Mouse (Mus musculus) midbrain, postnatal 0 days (tissue): ENCODE measurements around the gene Pmel. TPM values are rescaled to one million over a fixed set of nuclear protein-coding genes. Genes with fewer than 3 reads are reported as not detected.

ENCODE experiments used
- ATAC-seq: fragments of 200-750 bp; cut with Nextera tagmentation; 2 replicates; pipeline ENCODE4 v1.8.0; 2017; ENCODE audit warnings: moderate number of reproducible peaks, mild to moderate bottlenecking, moderate TSS enrichment, moderate library complexity; ENCODE audit not compliant: low FRiP score
- DNase-seq: peaks from one replicate; pipeline ENCODE4 v3.0.0-alpha.2; 2015; ENCODE audit warnings: low spot score
- H3K27ac ChIP-seq: fragments of 300-500 bp; sonication (generic); 2 replicates; pipeline ENCODE4 v1.5.1; 2014; ENCODE audit warnings: low read depth, mild to moderate bottlenecking, low read length, mixed read lengths
- H3K27me3 ChIP-seq: fragments of 300-500 bp; sonication (generic); 2 replicates; pipeline ENCODE4 v1.6.1; 2014; ENCODE audit warnings: low read length, control low read depth, mixed read lengths; ENCODE audit not compliant: insufficient read depth
- H3K36me3 ChIP-seq: fragments of 300-500 bp; sonication (generic); 2 replicates; pipeline ENCODE4 v1.6.1; 2014; ENCODE audit warnings: low read length, control low read depth, mixed read lengths; ENCODE audit not compliant: insufficient read depth
- H3K4me1 ChIP-seq: fragments of 300-500 bp; sonication (generic); 2 replicates; pipeline ENCODE4 v1.6.1; 2014; ENCODE audit warnings: mild to moderate bottlenecking, control low read depth, antibody characterized with exemption, low read length, mixed read lengths; ENCODE audit not compliant: insufficient read depth
- H3K4me2 ChIP-seq: fragments of 300-500 bp; sonication (generic); 2 replicates; pipeline ENCODE4 v1.6.1; 2014; ENCODE audit warnings: low read depth, mild to moderate bottlenecking, low read length, mixed read lengths; ENCODE audit not compliant: poor library complexity, severe bottlenecking
- H3K4me3 ChIP-seq: fragments of 300-500 bp; sonication (generic); 2 replicates; pipeline ENCODE4 v1.5.1; 2014; ENCODE audit warnings: low read depth, mild to moderate bottlenecking, low read length, moderate library complexity
- H3K9ac ChIP-seq: fragments of 300-500 bp; sonication (generic); replicated peaks from 2 replicates; pipeline ENCODE4 v1.6.1; 2014; ENCODE audit warnings: mild to moderate bottlenecking, low read length, moderate library complexity, mixed read lengths; ENCODE audit not compliant: poor library complexity, severe bottlenecking
- H3K9me3 ChIP-seq: fragments of 300-500 bp; sonication (generic); 2 replicates; pipeline ENCODE4 v1.6.1; 2016; ENCODE audit warnings: low read length, control low read depth
- CTCF ChIP-seq: IDR thresholded peaks from 2 replicates; pipeline ENCODE4 v1.5.1; 2016; ENCODE audit warnings: antibody characterized with exemption, mild to moderate bottlenecking
- WGBS: fragments of 180-500 bp; shearing (Covaris S2); extraction: QIAGEN DNeasy Blood & Tissue Kit; methylation state at CpG from one replicate; pipeline ENCODE4 v1.1.7; 2014; 5-methylcytosine and 5-hydroxymethylcytosine counted together
- polyA plus RNA-seq: library from polyadenylated mRNA; unstranded; fragments of >200 nt; fragmentation: Nextera tagmentation; extraction: Ambion mirVana; gene quantifications from 2 replicates; pipeline ENCODE4 v1.2.1, GENCODE M21; 2015
- total RNA-seq: library from RNA; depleted of rRNA; stranded (reverse); fragments of >200 nt; gene quantifications from 2 replicates; pipeline ENCODE4 v1.2.3, GENCODE M21; 2014

The Pmel gene
- total and polyA plus RNA-seq, 2 experiments from 2014 or later: 1.0 to 3.4 TPM

DNA sequence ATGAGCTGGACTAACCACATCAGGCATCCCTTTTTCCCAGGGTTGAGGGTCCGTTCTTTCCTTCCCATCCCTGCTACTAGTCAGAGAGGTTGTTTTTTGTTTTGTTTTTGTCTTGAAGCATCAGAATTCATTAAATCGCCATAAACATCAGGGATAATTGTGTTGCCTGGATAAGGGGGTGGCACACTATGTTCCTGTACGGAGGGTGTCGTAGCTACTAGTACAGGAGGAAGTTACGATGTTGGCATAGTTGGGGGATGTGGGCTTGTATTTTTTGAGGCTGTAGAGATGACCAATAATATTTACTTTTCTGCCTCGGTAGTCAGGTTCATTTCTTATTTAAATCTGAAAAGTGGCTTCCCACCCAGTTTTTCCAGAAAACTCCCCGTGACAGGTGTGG lies 39.2 kb downstream of the Pmel start:
- Histone ChIP-seq H3K36me3 (no peaks in the 10 kb centered on the region), H3K9ac (peak overlapping the region; percentile 66), H3K27ac (no peak overlapping the region), H3K9me3 (no peaks in the 10 kb centered on the region), H3K4me1 (no peaks in the 10 kb centered on the region; the same call in 1 of the 2 replicates), H3K4me3 (peak overlapping the region; percentile 68), H3K4me2 (peak overlapping the region; percentile 99), H3K27me3 (peaks cover 7% of the 10 kb centered on the region; the same call in 1 of the 2 replicates)
- ATAC-seq: no peak
- TF ChIP-seq CTCF: no peak
- WGBS: 14% methylated on average over 7 of the region's 7 CpGs
- DNase-seq: no peak

DNA sequence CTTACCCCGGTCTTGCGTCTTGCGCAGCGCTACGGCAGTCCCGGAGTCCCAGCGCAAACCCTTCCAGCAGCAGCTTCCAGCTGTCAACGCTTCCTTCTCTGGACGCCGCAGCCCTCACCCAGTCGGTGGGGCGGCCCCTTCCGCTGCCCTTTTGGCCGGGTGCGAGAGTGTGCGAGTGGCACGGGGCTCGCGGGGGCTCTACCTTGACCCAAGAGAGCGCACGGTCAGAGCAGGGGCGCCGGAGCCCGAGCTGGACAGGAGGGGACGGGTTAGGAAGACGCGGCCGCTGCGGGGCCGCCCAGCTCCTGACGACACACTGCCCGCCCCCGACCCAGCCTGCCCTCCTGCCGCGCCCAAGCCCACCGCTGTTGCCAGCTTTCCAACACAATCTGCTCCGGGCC lies 39.8 kb downstream of the Pmel start:
- 1% methylated on average over 36 of the region's 37 CpGs for WGBS
- Histone ChIP-seq H3K27me3 (peaks cover 7% of the 10 kb centered on the region; the same call in 1 of the 2 replicates), H3K36me3 (no peaks in the 10 kb centered on the region), H3K4me3 (peak overlapping the region; percentile 68), H3K4me2 (peak overlapping the region; percentile 99), H3K4me1 (no peaks in the 10 kb centered on the region; the same call in 1 of the 2 replicates), H3K9ac (peak overlapping the region; percentile 66), H3K9me3 (no peaks in the 10 kb centered on the region), H3K27ac (no peak overlapping the region)
- ATAC-seq (no peak), DNase-seq (peak; percentile 39)
- no peak for TF ChIP-seq CTCF

DNA sequence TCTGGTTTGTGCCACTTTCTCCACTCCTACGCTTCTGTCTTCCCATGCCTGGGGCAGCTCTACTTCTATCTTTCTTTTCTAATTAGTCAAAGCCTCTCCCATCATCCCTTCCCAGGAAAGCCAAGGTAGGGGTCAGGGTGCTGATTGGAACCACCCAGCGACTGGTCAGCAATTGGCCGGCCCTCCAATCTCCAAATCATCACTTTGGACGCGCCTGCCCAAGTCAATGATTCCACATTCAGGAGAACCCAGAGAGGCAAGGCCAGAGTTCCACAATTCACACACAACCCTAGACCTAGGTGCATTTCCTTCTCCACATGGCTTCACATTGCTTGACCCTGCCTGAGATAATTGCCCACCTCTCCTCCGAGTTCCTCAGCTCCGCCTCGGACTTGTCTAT lies 40.2 kb downstream of the Pmel start:
- TF ChIP-seq CTCF: no peak
- WGBS: 20% methylated on average over 8 of the region's 8 CpGs
- no peak for DNase-seq
- Histone ChIP-seq H3K36me3 (no peaks in the 10 kb centered on the region), H3K9me3 (no peaks in the 10 kb centered on the region), H3K27me3 (peaks cover 7% of the 10 kb centered on the region; the same call in 1 of the 2 replicates), H3K9ac (peak overlapping the region; percentile 66), H3K27ac (no peak overlapping the region), H3K4me1 (peaks cover under 1% of the 10 kb centered on the region; the same call in 1 of the 2 replicates), H3K4me2 (peak overlapping the region; percentile 99), H3K4me3 (peak overlapping the region; percentile 68)
- no peak for ATAC-seq

GRCm38 (mm10) chr10:128744680-128745601 lies 40.9 kb downstream of the Pmel start, which contains the start of gene Dgka:
Gene Dgka (minus strand): TSS chr10:128744855.
- Histone ChIP-seq H3K4me2 (peak within 1 kb of the TSS; percentile 99), H3K9me3 (no peaks in the 10 kb centered on the region), H3K27ac (no peak within 1 kb of the TSS), H3K27me3 (peaks cover 7% of the 10 kb centered on the region; the same call in 1 of the 2 replicates), H3K36me3 (no peaks in the 10 kb centered on the region), H3K4me1 (peaks cover 6% of the 10 kb centered on the region; the same call in 1 of the 2 replicates), H3K4me3 (peak within 1 kb of the TSS; percentile 68), H3K9ac (peak within 1 kb of the TSS; percentile 66)
- DNase-seq: peak; percentile 8
- 24% methylated on average over 18 of the region's 18 CpGs for WGBS
- no peak for ATAC-seq
- TF ChIP-seq CTCF: peak; percentile 50

DNA sequence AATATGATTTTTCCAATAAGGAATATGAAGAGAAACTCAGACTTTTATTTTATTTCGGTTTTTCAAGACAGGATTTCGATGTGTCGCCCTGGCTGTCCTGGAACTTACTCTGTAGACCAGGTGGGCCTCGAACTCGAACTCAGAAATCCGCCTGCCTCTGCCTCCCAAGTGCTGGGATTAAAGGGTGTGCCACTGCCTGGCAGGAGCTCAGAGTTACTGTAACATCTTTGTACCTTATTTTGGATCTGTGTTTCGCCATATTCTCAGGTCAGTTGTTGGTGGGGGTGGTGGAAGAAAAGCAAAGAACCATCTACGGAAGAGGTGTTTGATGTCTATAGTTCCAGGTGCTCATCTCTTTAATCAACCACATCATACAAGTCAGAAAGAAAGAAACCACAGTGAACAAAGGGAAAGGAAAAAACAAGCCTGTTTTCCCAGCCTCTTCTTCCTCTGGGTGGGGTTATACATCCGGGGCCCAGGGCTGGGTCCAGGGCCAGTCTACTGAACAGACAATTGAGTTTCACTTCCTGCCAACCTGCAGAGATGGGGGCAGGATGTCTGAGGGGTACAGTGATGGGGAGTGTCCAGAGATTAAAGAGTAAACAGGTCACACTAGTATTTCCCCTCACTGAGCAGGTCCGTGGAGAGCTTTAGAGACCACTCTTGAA lies 42.1 kb downstream of the Pmel start:
- Histone ChIP-seq H3K9me3 (no peaks in the 10 kb centered on the region), H3K36me3 (no peaks in the 10 kb centered on the region), H3K4me1 (peaks cover 6% of the 10 kb centered on the region; the same call in 1 of the 2 replicates), H3K4me3 (no peak overlapping the region), H3K27ac (no peak overlapping the region), H3K9ac (no peak overlapping the region), H3K27me3 (peaks cover 7% of the 10 kb centered on the region; the same call in 1 of the 2 replicates), H3K4me2 (no peak overlapping the region)
- no peak for TF ChIP-seq CTCF
- no peak for ATAC-seq
- 94% methylated on average over 10 of the region's 10 CpGs for WGBS
- DNase-seq: no peak
